Mouse (Mus musculus) lung, postnatal 0 days (tissue): ENCODE data around the gene Rundc3a.

ENCODE experiments used
- CTCF ChIP-seq: IDR thresholded peaks from 2 replicates; pipeline ENCODE4 v1.5.1; 2016; ENCODE audit warnings: antibody characterized with exemption, mild to moderate bottlenecking
- EP300 ChIP-seq: IDR thresholded peaks from 2 replicates; pipeline ENCODE4 v1.6.1; 2016; ENCODE audit warnings: antibody characterized with exemption, mild to moderate bottlenecking, control low read depth

DNA sequence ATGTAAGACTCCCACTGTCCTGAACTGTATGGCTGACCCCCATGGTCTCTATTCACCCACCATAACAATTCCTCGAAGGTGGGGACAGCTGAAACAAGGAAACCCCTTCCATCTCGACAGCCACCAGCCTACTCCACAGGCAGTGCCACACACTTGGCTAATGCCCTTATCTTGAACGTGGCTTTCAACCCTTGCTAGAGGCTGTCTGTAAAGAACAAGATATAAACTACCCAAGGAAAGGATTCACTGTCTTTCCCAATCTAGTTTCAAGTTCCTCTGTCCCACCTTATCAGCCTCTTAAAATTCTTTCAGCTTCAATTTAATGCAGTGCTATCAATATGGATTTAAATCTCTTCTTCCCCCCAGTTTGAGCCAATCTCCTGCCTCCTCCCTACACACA lies 36.3 kb downstream of the Rundc3a start:
- TF ChIP-seq EP300, result no peak
- no peak for TF ChIP-seq CTCF
